Mouse (Mus musculus) liver, adult 2 months (tissue): ENCODE results near the gene Elp5. TPM values are rescaled to one million over a fixed set of nuclear protein-coding genes. Genes with fewer than 3 reads are reported as not detected.

Source experiments
- DNase-seq: peaks from one replicate; pipeline ENCODE4 v3.0.0-alpha.2; 2011; ENCODE audit warnings: low read depth, low spot score; ENCODE audit errors: extremely low read depth
- H3K27ac ChIP-seq: fragments of 200-500 bp; replicated peaks from 2 replicates; pipeline ENCODE4 v1.5.1; 2012; ENCODE audit warnings: low read depth, mild to moderate bottlenecking, control low read depth, inconsistent platforms, low read length; ENCODE audit not compliant: insufficient read depth
- H3K27me3 ChIP-seq: fragments of 200-500 bp; 2 replicates; pipeline ENCODE4 v1.6.1; 2012; ENCODE audit warnings: mild to moderate bottlenecking, moderate library complexity, low read length, inconsistent platforms; ENCODE audit not compliant: control insufficient read depth, insufficient read depth
- H3K36me3 ChIP-seq: fragments of 200-500 bp; 2 replicates; pipeline ENCODE4 v1.6.1; 2012; ENCODE audit warnings: low read length, inconsistent platforms; ENCODE audit not compliant: control insufficient read depth, insufficient read depth
- H3K4me1 ChIP-seq: fragments of 200-500 bp; 2 replicates; pipeline ENCODE4 v1.6.1; 2011; ENCODE audit warnings: low read length; ENCODE audit not compliant: control insufficient read depth, insufficient read depth
- H3K4me3 ChIP-seq: fragments of 200-500 bp; 2 replicates; pipeline ENCODE4 v1.5.1; 2011; ENCODE audit warnings: low read depth, mild to moderate bottlenecking, control low read depth, low read length, moderate library complexity; ENCODE audit not compliant: insufficient read depth
- H3K79me2 ChIP-seq: fragments of 200-500 bp; 2 replicates; pipeline ENCODE4 v1.6.1; 2012; ENCODE audit warnings: inconsistent platforms, mild to moderate bottlenecking, low read length, moderate library complexity; ENCODE audit not compliant: control insufficient read depth, insufficient read depth
- H3K9ac ChIP-seq: fragments of 200-500 bp; 2 replicates; pipeline ENCODE4 v1.6.1; 2012; ENCODE audit warnings: low read depth, mild to moderate bottlenecking, control low read depth, inconsistent platforms, low read length
- CTCF ChIP-seq: fragments of 200-500 bp; IDR thresholded peaks from 2 replicates; pipeline ENCODE4 v1.5.1; 2011; ENCODE audit warnings: low read depth, low read length, control low read depth
- POLR2A ChIP-seq: fragments of 200-500 bp; IDR thresholded peaks from 2 replicates; pipeline ENCODE4 v1.6.1; 2011; ENCODE audit warnings: low read length, control low read depth; ENCODE audit not compliant: insufficient read depth; ENCODE audit errors: extremely low read depth
- WGBS: fragments of 180-500 bp; shearing (Covaris S2); methylation state at CpG from one replicate; pipeline ENCODE4 v1.1.7; 2018; 5-methylcytosine and 5-hydroxymethylcytosine counted together
- polyA plus RNA-seq: library from polyadenylated mRNA; depleted of rRNA; stranded (reverse); fragments of >200 nt; gene quantifications from 2 replicates; pipeline ENCODE4 v1.2.3, GENCODE M21; 2012
- total RNA-seq: library from RNA; depleted of rRNA; stranded (reverse); fragments of >200 nt; gene quantifications from 2 replicates; pipeline ENCODE4 v1.2.3, GENCODE M21; 2014

The Elp5 gene
- total and polyA plus RNA-seq, 2 experiments: 19.5 to 30.8 TPM

DNA sequence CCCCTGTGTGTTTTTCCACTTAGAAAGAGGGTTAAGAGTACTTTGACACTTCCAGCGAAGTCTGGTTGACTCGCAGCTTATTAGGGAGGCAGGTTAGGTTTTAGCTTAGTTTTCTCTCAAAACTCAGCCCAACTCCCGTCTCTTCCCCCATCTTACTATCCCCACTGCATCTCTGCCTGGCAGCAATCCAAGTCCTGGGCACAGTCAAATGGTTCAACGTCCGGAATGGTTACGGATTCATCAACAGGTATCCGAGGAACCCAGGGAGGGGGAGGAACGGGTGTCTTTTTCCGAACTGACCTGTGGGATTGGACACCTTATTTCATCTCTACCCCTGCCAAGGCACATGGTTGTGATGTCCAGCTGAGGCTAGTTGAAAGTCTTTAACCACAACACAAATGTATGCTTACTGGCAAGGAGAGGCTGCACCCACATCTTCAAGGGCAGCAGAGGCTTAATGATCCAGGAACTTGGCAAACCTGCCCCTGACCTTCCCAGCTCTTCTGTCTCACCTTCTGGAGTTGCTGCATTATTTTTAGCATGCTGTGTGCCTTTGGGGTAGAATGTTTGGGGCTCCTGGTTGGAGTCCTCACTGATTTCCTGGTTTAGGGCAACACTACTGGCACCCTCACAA is 45.5 kb downstream of the Elp5 start:
- Histone ChIP-seq H3K4me3 (no peak overlapping the region), H3K4me1 (peaks cover 5% of the 10 kb centered on the region), H3K36me3 (no peaks in the 10 kb centered on the region), H3K9ac (no peak overlapping the region), H3K27ac (no peak overlapping the region), H3K79me2 (no peaks in the 10 kb centered on the region), H3K27me3 (peaks cover 14% of the 10 kb centered on the region)
- TF ChIP-seq CTCF (no peak), POLR2A (no peak)
- WGBS: 26% methylated on average over 9 of the region's 9 CpGs
- DNase-seq: no peak

DNA sequence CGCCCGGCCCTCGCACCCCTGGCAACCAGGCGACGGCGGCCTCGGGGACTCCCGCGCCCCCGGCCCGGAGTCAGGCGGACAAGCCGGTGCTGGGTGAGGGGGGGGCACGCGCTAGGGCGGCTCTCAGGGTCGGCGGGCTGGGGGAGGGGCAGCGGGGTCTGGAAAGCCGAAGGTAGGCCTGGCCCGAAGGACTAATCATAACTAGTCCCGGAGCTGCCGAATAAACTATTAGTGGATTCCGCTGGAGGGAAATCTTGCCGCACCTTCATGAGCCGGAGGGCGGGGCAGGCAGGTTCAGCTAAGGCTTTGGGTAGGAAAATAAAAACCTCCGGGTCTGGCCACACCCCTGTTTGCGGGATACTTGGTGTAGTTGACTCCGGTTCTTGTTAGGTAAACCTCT is 46.2 kb downstream of the Elp5 start:
- peaks cover 14% of the 10 kb centered on the region for H3K27me3 ChIP-seq
- no peak for DNase-seq

DNA sequence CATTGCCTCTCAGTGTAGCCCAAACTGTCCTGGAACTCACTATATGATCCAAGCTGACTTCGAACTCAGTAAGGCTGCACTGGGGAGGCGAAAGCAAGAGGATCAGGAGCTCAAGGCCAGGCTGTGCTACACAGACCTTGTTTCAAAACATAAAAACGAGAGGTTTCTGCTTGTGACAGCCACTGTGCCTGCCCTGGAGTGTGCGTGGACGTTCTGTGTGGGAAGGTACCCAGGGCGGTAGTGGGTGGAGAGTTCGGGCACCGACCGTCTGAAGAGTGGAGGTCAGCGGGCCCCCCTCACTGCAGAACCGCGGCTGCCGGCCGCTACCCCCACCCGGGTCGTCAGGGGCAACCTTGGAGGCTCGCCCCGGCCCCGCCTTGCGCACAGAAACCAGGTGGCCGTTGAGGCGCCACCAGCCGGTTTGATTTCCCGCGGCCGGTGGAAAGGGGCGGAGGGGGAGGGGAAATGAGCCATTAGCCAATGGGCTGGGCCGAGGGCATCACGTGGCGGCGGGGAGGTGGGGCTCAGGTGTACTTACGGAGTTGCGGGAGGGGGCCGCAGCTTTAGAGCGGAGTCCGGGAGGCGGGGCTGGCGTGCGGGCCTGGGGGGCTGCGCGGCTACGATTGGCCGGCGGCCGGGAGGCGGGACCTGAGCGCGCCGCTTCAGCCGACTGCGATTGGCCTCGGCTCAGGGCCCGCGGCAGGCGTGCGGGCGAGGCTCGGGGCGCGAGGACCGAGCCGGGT is 47.0 kb downstream of the Elp5 start, which contains the start of gene Ybx2:
Gene Ybx2, plus strand, starts transcription at position 660 of the 743 bp plus-strand sequence.
- peaks cover 5% of the 10 kb centered on the region for H3K4me1 ChIP-seq
- H3K27ac ChIP-seq: no peak within 1 kb of the TSS
- peak within 1 kb of the TSS; percentile 49; the same call in 1 of the 2 replicates for H3K4me3 ChIP-seq
- peak; percentile 48 for DNase-seq
- no peaks in the 10 kb centered on the region for H3K36me3 ChIP-seq
- 3% methylated on average over 45 of the region's 62 CpGs for WGBS
- TF ChIP-seq POLR2A: no peak
- TF ChIP-seq CTCF: no peak
- H3K79me2 ChIP-seq: no peaks in the 10 kb centered on the region
- peaks cover 14% of the 10 kb centered on the region for H3K27me3 ChIP-seq
- H3K9ac ChIP-seq: peak within 1 kb of the TSS; percentile 26; the same call in 1 of the 2 replicates

More for the DNA sequence above, 46.2 kb downstream of the Elp5 start:
- Histone ChIP-seq H3K4me1 (peaks cover 5% of the 10 kb centered on the region), H3K36me3 (no peaks in the 10 kb centered on the region), H3K27ac (no peak overlapping the region), H3K4me3 (no peak overlapping the region), H3K79me2 (no peaks in the 10 kb centered on the region), H3K9ac (no peak overlapping the region)
- 5% methylated on average over 30 of the region's 30 CpGs for WGBS
- TF ChIP-seq POLR2A (no peak), CTCF (no peak)

DNA sequence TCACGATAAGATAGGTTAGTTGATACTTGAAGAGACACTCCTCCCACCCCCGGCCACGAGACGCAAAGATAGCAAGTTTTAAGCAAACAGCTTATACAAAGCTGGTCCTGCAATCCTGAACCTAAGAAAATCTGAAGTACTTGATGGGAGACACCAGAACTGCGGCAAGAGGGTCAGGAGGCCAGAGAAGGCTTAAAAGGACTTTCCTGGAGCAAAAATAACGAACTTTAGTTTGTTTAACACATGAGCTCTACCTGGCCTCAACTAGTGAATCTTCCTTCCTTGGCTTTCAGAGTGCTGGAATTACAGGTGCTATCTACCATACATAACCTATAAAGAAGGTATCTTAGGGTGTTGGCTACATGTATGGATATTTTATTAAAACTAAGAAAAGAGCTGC is 47.6 kb downstream of the Elp5 start:
- Histone ChIP-seq H3K27me3 (peaks cover 14% of the 10 kb centered on the region), H3K36me3 (no peaks in the 10 kb centered on the region), H3K79me2 (no peaks in the 10 kb centered on the region), H3K4me1 (peaks cover 5% of the 10 kb centered on the region), H3K27ac (no peak overlapping the region), H3K9ac (no peak overlapping the region), H3K4me3 (no peak overlapping the region)
- TF ChIP-seq CTCF (no peak), POLR2A (no peak)
- 20% methylated on average over 6 of the region's 6 CpGs for WGBS
- no peak for DNase-seq

DNA sequence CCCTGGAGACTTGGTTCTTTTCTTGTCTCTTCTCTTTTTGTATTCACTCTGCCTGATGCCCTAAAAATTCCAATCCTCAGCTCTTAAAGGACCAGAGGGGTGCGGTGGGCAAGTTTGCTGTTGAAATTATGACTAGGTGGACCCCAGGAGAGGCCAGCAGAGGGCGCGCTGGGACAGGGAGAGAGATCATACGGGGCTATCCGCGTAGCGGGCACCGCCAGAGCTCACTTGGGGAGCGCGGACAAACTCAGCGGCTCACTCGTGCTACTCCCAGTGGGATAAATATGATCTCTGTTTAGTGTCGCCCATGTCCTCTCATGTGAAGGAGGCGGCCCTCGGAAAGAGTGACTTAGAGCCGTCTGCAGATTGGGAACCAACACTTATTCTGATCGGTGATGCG is 48.1 kb downstream of the Elp5 start:
- H3K27ac ChIP-seq: no peak overlapping the region
- peaks cover 5% of the 10 kb centered on the region for H3K4me1 ChIP-seq
- H3K79me2 ChIP-seq: no peaks in the 10 kb centered on the region
- TF ChIP-seq CTCF (peak; percentile 91), POLR2A (no peak)
- 3% methylated on average over 18 of the region's 18 CpGs for WGBS
- H3K27me3 ChIP-seq: peaks cover 14% of the 10 kb centered on the region
- no peaks in the 10 kb centered on the region for H3K36me3 ChIP-seq
- no peak overlapping the region for H3K4me3 ChIP-seq
- peak; percentile 41 for DNase-seq
- H3K9ac ChIP-seq: no peak overlapping the region

DNA sequence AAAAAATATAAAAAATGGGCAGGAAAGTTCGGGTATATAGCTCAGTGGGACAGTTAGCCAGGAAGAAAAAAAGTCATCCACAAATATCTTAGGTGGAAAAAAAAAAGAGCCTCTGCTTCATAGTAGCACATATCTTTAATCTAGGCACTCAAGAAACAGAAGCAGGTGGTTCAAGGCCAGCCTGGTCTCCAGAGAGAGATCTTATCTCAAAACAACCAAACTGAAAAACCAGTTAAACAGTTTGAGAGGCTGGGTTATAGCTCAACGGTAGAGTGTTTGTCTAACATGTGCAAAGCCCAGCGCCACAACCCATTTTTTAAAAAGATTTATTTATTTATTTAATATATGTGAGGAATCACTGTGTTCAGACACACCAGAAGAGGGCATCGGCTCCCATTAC is 49.3 kb downstream of the Elp5 start:
- peaks cover 5% of the 10 kb centered on the region for H3K4me1 ChIP-seq
- no peak overlapping the region for H3K9ac ChIP-seq
- no peak overlapping the region for H3K27ac ChIP-seq
- no peak for DNase-seq
- 63% methylated on average over 4 of the region's 4 CpGs for WGBS
- peaks cover 11% of the 10 kb centered on the region for H3K27me3 ChIP-seq
- H3K79me2 ChIP-seq: no peaks in the 10 kb centered on the region
- no peak overlapping the region for H3K4me3 ChIP-seq
- H3K36me3 ChIP-seq: no peaks in the 10 kb centered on the region
- TF ChIP-seq CTCF: no peak
- TF ChIP-seq POLR2A: no peak
